ENCODE assay signal across 13 mouse cellular contexts in the genomic region with DNA sequence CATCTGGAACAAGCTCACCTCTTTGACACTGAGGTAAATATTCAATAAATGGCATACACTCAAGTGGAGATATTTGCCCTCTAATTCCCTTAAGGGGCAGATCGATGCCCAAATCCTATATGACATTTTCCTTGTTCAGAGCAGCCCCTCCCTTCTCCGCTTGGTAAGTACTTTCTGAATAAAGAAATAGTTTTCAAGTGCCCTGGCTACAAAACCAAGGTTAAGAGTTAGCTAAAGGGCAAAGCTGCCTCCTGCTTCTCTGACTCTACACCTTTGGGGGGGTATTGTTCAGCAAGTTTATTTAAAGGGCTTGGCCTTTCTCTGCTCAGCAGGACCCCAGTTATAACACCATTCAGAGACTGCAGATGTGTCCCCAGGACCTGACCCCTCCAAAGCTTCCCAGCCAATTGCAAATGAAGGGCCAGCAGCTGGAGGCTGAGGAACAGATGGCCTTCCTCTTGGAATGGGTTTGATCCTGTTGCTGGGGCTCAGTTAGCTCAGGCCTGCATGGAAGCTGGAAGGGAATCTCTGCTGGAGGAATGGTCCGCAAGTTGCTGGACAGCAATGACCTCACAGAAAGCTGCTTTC.
DNase-seq lines count a peak whose midpoint lies in the region; ATAC-seq and TF ChIP-seq lines count a peak whose summit lies in the region.
"Had no signal": no experiment of that assay in that cellular context is flagged by ENCODE, and none has a peak within 500 bp of the region (broad histone marks: within the 10 kb centered on the region; RNA-seq: fewer than 3 reads in every experiment).

No protein-coding gene starts in this region.

- intact Hi-C loops in left cerebral cortex, postnatal 14 days (cut with DNase I), result no loop called here

- no peak overlapping the region for H3K4me3 ChIP-seq in hindbrain, embryonic 12.5 days
- no peak overlapping the region for H3K4me3 ChIP-seq in hindbrain, embryonic 16.5 days (ENCODE audit: low read length)
- no peak overlapping the region for H3K4me3 ChIP-seq in lung, postnatal 0 days (ENCODE audit: low read depth, low read length)
- H3K4me3 ChIP-seq in stomach, embryonic 16.5 days (replicated peaks; ENCODE audit: low read length), result no peak overlapping the region
- H3K4me3 ChIP-seq: forebrain, embryonic 15.5 days; liver, embryonic 13.5 days had no signal

- no peak overlapping the region for H3K27ac ChIP-seq in hindbrain, embryonic 12.5 days
- H3K27ac ChIP-seq in hindbrain, embryonic 16.5 days (ENCODE audit: low read depth, low read length), result no peak overlapping the region
- peak overlapping the region; percentile 20; the same call in 1 of the 2 replicates for H3K27ac ChIP-seq in lung, postnatal 0 days (ENCODE audit: low read length)
- H3K27ac ChIP-seq in stomach, embryonic 16.5 days (ENCODE audit: low read length), result peak overlapping the region; percentile 20; the same call in 1 of the 2 replicates
- H3K27ac ChIP-seq: forebrain, embryonic 15.5 days; liver, embryonic 13.5 days had no signal

- H3K36me3 ChIP-seq in hindbrain, embryonic 12.5 days, result no peaks in the 10 kb centered on the region
- H3K36me3 ChIP-seq in hindbrain, embryonic 16.5 days (ENCODE audit: control insufficient read depth, insufficient read depth, low read length), result no peaks in the 10 kb centered on the region
- no peaks in the 10 kb centered on the region for H3K36me3 ChIP-seq in lung, postnatal 0 days (ENCODE audit: insufficient read depth, low read length)
- no peaks in the 10 kb centered on the region for H3K36me3 ChIP-seq in stomach, embryonic 16.5 days (ENCODE audit: control insufficient read depth, insufficient read depth, low read length)
- H3K36me3 ChIP-seq: forebrain, embryonic 15.5 days; liver, embryonic 13.5 days had no signal

- DNase-seq in lung, postnatal 0 days (ENCODE audit: low spot score), result peak; percentile 69
- DNase-seq in lung, postnatal 10 days, result no peak
- peak; percentile 48 for DNase-seq in embryo, embryonic 9.5 days (ENCODE audit: extremely low spot score)
- DNase-seq in left cerebral cortex, postnatal 14 days (ENCODE audit: low spot score in 2 of 2), result no peak
- no peak for DNase-seq in urinary bladder, postnatal 10 days (ENCODE audit: low spot score)
- DNase-seq: cerebellum, adult 2 months; gastrocnemius, postnatal 10 days; liver, embryonic 13.5 days; right cerebral cortex, postnatal 4 days had no signal

- TF ChIP-seq EP300 in lung, postnatal 0 days (IDR thresholded peaks at IDR 0.05), result no peak; the same call in 1 of the 2 replicates

- 31% methylated on average over 3 of the region's 3 CpGs for WGBS in hindbrain, embryonic 12.5 days
- 50% methylated on average over 3 of the region's 3 CpGs for WGBS in hindbrain, embryonic 16.5 days
- WGBS in lung, postnatal 0 days, result 48% methylated on average over 3 of the region's 3 CpGs
- 49% methylated on average over 3 of the region's 3 CpGs for WGBS in stomach, embryonic 16.5 days

- no peak overlapping the region for H3K9ac ChIP-seq in hindbrain, embryonic 12.5 days
- H3K9ac ChIP-seq in hindbrain, embryonic 16.5 days (ENCODE audit: low read depth, low read length), result no peak overlapping the region
- no peak overlapping the region for H3K9ac ChIP-seq in lung, postnatal 0 days (replicated peaks; ENCODE audit: low read depth)
- H3K9ac ChIP-seq in stomach, embryonic 16.5 days (ENCODE audit: low read length), result peak overlapping the region; percentile 13; the same call in 1 of the 2 replicates
- H3K9ac ChIP-seq: forebrain, embryonic 15.5 days; liver, embryonic 13.5 days had no signal

- peaks cover 64% of the 10 kb centered on the region for H3K4me1 ChIP-seq in hindbrain, embryonic 12.5 days
- peaks cover 5% of the 10 kb centered on the region; the same call in 1 of the 2 replicates for H3K4me1 ChIP-seq in hindbrain, embryonic 16.5 days (ENCODE audit: control insufficient read depth, insufficient read depth, low read depth, low read length)
- H3K4me1 ChIP-seq in lung, postnatal 0 days (ENCODE audit: insufficient read depth, low read depth, low read length), result peaks cover 42% of the 10 kb centered on the region; the same call in 1 of the 2 replicates
- H3K4me1 ChIP-seq in stomach, embryonic 16.5 days (ENCODE audit: control insufficient read depth, insufficient read depth, low read length), result peaks cover 80% of the 10 kb centered on the region

- ATAC-seq in hindbrain, embryonic 12.5 days (ENCODE audit: low FRiP score), result no peak
- ATAC-seq in hindbrain, embryonic 16.5 days, result no peak
- ATAC-seq in lung, postnatal 0 days, result 0 out of 2 replicates have a peak, but pooled peaks have one; percentile 18
- no peak for ATAC-seq in stomach, embryonic 16.5 days (ENCODE audit: insufficient read depth, low FRiP score)
- ATAC-seq: forebrain, embryonic 15.5 days had no signal

- 0 out of 2 replicates have a peak overlapping the region, but pooled peaks have one; percentile 4 for H3K4me2 ChIP-seq in hindbrain, embryonic 12.5 days (replicated peaks)
- H3K4me2 ChIP-seq in hindbrain, embryonic 16.5 days (ENCODE audit: low read length), result no peak overlapping the region
- no peak overlapping the region for H3K4me2 ChIP-seq in lung, postnatal 0 days (replicated peaks; ENCODE audit: low read depth, low read length)
- peak overlapping the region; percentile 26; the same call in 1 of the 2 replicates for H3K4me2 ChIP-seq in stomach, embryonic 16.5 days (ENCODE audit: low read depth, low read length)
- H3K4me2 ChIP-seq: forebrain, embryonic 15.5 days; liver, embryonic 13.5 days had no signal

- no peaks in the 10 kb centered on the region for H3K9me3 ChIP-seq in hindbrain, embryonic 12.5 days (replicated peaks)
- no peaks in the 10 kb centered on the region for H3K9me3 ChIP-seq in hindbrain, embryonic 16.5 days (ENCODE audit: control insufficient read depth, low read length)
- H3K9me3 ChIP-seq in lung, postnatal 0 days (ENCODE audit: low read length), result no peaks in the 10 kb centered on the region
- H3K9me3 ChIP-seq in stomach, embryonic 16.5 days (replicated peaks; ENCODE audit: control insufficient read depth, low read length), result no peaks in the 10 kb centered on the region
- H3K9me3 ChIP-seq: forebrain, embryonic 15.5 days; liver, embryonic 13.5 days had no signal

- TF ChIP-seq CTCF in lung, postnatal 0 days (IDR thresholded peaks at IDR 0.05), result no peak

- H3K27me3 ChIP-seq in hindbrain, embryonic 12.5 days, result no peaks in the 10 kb centered on the region
- H3K27me3 ChIP-seq in hindbrain, embryonic 16.5 days (replicated peaks; ENCODE audit: control insufficient read depth, insufficient read depth, low read length), result no peaks in the 10 kb centered on the region
- no peaks in the 10 kb centered on the region for H3K27me3 ChIP-seq in lung, postnatal 0 days (replicated peaks; ENCODE audit: insufficient read depth, low read length)
- no peaks in the 10 kb centered on the region for H3K27me3 ChIP-seq in stomach, embryonic 16.5 days (ENCODE audit: control insufficient read depth, insufficient read depth, low read length)
- H3K27me3 ChIP-seq: forebrain, embryonic 15.5 days; liver, embryonic 13.5 days had no signal

Comparison
In these comparisons a context has a peak if more than half of its experiments do, and no peak if none do; other contexts are left out.
1. H3K4me2 ChIP-seq: peak in hindbrain, embryonic 12.5 days (single experiment) and stomach, embryonic 16.5 days (single experiment); none in hindbrain, embryonic 16.5 days (single experiment) and lung, postnatal 0 days (single experiment).
2. DNase-seq: peak in lung, postnatal 0 days (single experiment) and embryo, embryonic 9.5 days (single experiment); none in lung, postnatal 10 days (single experiment), left cerebral cortex, postnatal 14 days (0 of 2) and urinary bladder, postnatal 10 days (single experiment).
3. H3K27ac ChIP-seq: peak in lung, postnatal 0 days (single experiment) and stomach, embryonic 16.5 days (single experiment); none in hindbrain, embryonic 12.5 days (single experiment) and hindbrain, embryonic 16.5 days (single experiment).